ENCODE assay signal across 24 mouse cellular contexts in the genomic region with DNA sequence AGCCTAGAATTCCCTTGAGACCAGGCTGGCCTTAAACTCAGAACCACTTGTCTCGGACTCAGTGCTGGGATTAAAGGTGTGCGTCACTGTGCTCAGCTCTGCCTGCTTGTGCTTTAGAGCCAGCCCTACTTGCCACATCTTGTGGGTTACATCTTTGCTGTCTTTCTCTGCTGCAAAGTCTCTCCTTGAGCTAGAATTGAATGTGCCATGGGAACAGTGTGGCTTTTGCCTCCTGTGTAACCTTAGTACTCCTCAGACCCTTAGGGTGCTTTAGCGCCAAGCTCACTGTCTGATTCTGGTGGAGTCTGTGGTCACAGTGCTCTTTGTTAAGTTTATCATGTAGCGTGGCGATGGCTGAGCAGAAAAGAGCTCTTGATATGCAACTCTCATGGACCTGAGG. TPM values are rescaled to one million over a fixed set of nuclear protein-coding genes. Genes with fewer than 3 reads are reported as not detected.
"Had no signal": no experiment of that assay in that cellular context is flagged by ENCODE, and none has a peak within 500 bp of the region (broad histone marks: within the 10 kb centered on the region; RNA-seq: fewer than 3 reads in every experiment).

No protein-coding gene starts in this region.

- H3K27ac ChIP-seq: neural tube, embryonic 13.5 days; neural tube, embryonic 15.5 days; stomach, embryonic 15.5 days; stomach, postnatal 0 days had no signal

- H3K27me3 ChIP-seq: neural tube, embryonic 13.5 days; neural tube, embryonic 15.5 days; stomach, embryonic 15.5 days had no signal

- H3K9me3 ChIP-seq: neural tube, embryonic 13.5 days; neural tube, embryonic 15.5 days; stomach, embryonic 15.5 days had no signal

- H3K4me1 ChIP-seq: neural tube, embryonic 13.5 days; neural tube, embryonic 15.5 days; stomach, embryonic 15.5 days had no signal

- H3K4me3 ChIP-seq: neural tube, embryonic 13.5 days; neural tube, embryonic 15.5 days; stomach, embryonic 15.5 days had no signal

- DNase-seq: retina, postnatal 1 day; right cerebral cortex, adult 18-20 months; right cerebral cortex, postnatal 14 days; right cerebral cortex, postnatal 25 days; right cerebral cortex, postnatal 4 days; spleen, adult 18-20 months; thymus, adult 18-20 months; thymus, adult 2 months; thymus, postnatal 14 days; thymus, postnatal 25 days; thymus, postnatal 36 days; thymus, postnatal 4 days had no signal

RNA-seq across cellular contexts. Expression of a gene that starts 15.1 kb away (rescaled TPM):
- total RNA-seq: neutrophil, adult 5-6 weeks had no signal
- polyA plus RNA-seq: neural tube, embryonic 13.5 days; neural tube, embryonic 14.5 days; neural tube, embryonic 15.5 days; small intestine, adult 2 months; spleen, adult 2 months; stomach, embryonic 14.5 days; stomach, embryonic 15.5 days; stomach, embryonic 16.5 days; stomach, postnatal 0 days; thymus, adult 2 months; thymus, postnatal 0 days; urinary bladder, adult 2 months had no signal
